Mouse (Mus musculus) kidney, postnatal 0 days (tissue): ENCODE results near the gene Mprip. TPM values are rescaled to one million over a fixed set of nuclear protein-coding genes. Genes with fewer than 3 reads are reported as not detected.

Experiments used
- ATAC-seq: fragments of 200-750 bp; cut with Nextera tagmentation; replicated peaks from 2 replicates; pipeline ENCODE4 v1.8.0; 2017; ENCODE audit warnings: low read depth, moderate number of reproducible peaks, moderate TSS enrichment, moderate library complexity; ENCODE audit not compliant: low FRiP score
- DNase-seq: peaks from one replicate; pipeline ENCODE4 v3.0.0-alpha.2; 2016; ENCODE audit warnings: low spot score
- H3K27ac ChIP-seq: fragments of 300-500 bp; sonication (generic); 2 replicates; pipeline ENCODE4 v1.5.1; 2014; ENCODE audit warnings: mild to moderate bottlenecking
- H3K27me3 ChIP-seq: fragments of 300-500 bp; sonication (generic); 2 replicates; pipeline ENCODE4 v1.6.1; 2014; ENCODE audit warnings: low read length, mixed read lengths; ENCODE audit not compliant: insufficient read depth
- H3K36me3 ChIP-seq: fragments of 300-500 bp; sonication (generic); 2 replicates; pipeline ENCODE4 v1.6.1; 2014; ENCODE audit warnings: low read length, mixed read lengths; ENCODE audit not compliant: insufficient read depth
- H3K4me1 ChIP-seq: fragments of 300-500 bp; sonication (generic); replicated peaks from 2 replicates; pipeline ENCODE4 v1.6.1; 2014; ENCODE audit warnings: antibody characterized with exemption, low read length, mixed read lengths; ENCODE audit not compliant: insufficient read depth
- H3K4me2 ChIP-seq: fragments of 300-500 bp; sonication (generic); 2 replicates; pipeline ENCODE4 v1.6.1; 2014; ENCODE audit warnings: mild to moderate bottlenecking, low read length, moderate library complexity, mixed read lengths
- H3K4me3 ChIP-seq: fragments of 300-500 bp; sonication (generic); replicated peaks from 2 replicates; pipeline ENCODE4 v1.5.1; 2014; ENCODE audit warnings: low read depth, low read length
- H3K9ac ChIP-seq: fragments of 300-500 bp; sonication (generic); 2 replicates; pipeline ENCODE4 v1.6.1; 2014; ENCODE audit warnings: low read depth, low read length
- H3K9me3 ChIP-seq: fragments of 300-500 bp; sonication (generic); replicated peaks from 2 replicates; pipeline ENCODE4 v1.6.1; 2016; ENCODE audit warnings: low read length, inconsistent platforms, mixed read lengths
- CTCF ChIP-seq: IDR thresholded peaks from 2 replicates; pipeline ENCODE4 v1.5.1; 2016; ENCODE audit warnings: antibody characterized with exemption, low read depth, mild to moderate bottlenecking, moderate library complexity
- WGBS: fragments of 180-500 bp; shearing (Covaris S2); extraction: QIAGEN DNeasy Blood & Tissue Kit; methylation state at CpG from one replicate; pipeline ENCODE4 v1.1.7; 2014; 5-methylcytosine and 5-hydroxymethylcytosine counted together
- polyA plus RNA-seq: library from polyadenylated mRNA; unstranded; fragments of >200 nt; fragmentation: Nextera tagmentation; extraction: Ambion mirVana; gene quantifications from 2 replicates; pipeline ENCODE4 v1.2.1, GENCODE M21; 2015

The Mprip gene
- polyA plus RNA-seq, 1 experiment from 2014 or later = 76.8 TPM

DNA sequence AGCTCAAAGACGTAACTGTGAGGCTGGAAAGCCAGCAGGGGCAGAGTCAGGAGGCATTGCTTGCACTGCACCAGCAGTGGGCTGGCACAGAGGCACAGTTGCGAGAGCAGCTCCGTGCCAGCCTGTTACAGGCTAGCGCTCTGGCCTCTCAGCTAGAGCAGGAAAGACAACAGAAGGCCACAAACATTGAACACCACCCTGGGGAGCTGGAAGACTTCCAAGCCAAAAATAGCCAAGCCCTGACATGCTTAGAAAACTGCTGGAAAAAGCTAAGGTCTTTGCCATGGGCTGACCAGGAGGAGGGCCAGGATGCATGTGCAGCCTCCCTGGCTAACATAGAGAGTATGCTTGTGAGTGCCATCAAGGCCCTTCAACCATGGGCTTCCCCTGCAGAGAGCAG lies 98.1 kb downstream of the Mprip start:
- Histone ChIP-seq H3K4me2 (no peak overlapping the region), H3K4me1 (no peaks in the 10 kb centered on the region), H3K36me3 (peaks cover 75% of the 10 kb centered on the region), H3K9ac (no peak overlapping the region), H3K27ac (no peak overlapping the region), H3K4me3 (no peak overlapping the region), H3K9me3 (no peaks in the 10 kb centered on the region), H3K27me3 (no peaks in the 10 kb centered on the region)
- DNase-seq (no peak), ATAC-seq (no peak)
- no peak for TF ChIP-seq CTCF
- WGBS = 72% methylated on average over 4 of the region's 4 CpGs

DNA sequence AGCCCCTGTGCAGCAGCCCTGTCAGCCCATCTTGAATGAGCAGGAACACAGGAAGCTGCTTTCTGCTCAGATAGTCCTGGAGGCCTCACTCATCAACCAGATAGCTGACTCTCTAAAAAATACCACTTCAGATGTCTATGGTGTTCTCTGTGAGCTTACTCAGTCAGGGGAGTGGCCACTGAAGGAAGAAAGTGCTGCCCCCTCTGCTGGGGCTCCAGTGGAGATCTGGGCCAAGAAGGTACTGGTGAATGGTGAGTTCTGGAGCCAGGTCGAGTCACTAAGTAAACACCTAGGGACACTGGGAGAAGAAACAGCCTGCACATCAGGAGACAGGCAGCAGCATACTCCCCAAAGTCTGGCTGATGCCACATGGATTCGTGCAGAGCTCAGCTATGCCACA lies 98.5 kb downstream of the Mprip start:
- H3K9me3 ChIP-seq = no peaks in the 10 kb centered on the region
- no peak overlapping the region for H3K4me2 ChIP-seq
- ATAC-seq = no peak
- TF ChIP-seq CTCF = no peak
- no peak for DNase-seq
- H3K36me3 ChIP-seq = peaks cover 77% of the 10 kb centered on the region
- H3K4me3 ChIP-seq = no peak overlapping the region
- WGBS = 76% methylated on average over 2 of the region's 2 CpGs
- H3K27me3 ChIP-seq = no peaks in the 10 kb centered on the region
- H3K9ac ChIP-seq = no peak overlapping the region
- H3K4me1 ChIP-seq = no peaks in the 10 kb centered on the region
- no peak overlapping the region for H3K27ac ChIP-seq

DNA sequence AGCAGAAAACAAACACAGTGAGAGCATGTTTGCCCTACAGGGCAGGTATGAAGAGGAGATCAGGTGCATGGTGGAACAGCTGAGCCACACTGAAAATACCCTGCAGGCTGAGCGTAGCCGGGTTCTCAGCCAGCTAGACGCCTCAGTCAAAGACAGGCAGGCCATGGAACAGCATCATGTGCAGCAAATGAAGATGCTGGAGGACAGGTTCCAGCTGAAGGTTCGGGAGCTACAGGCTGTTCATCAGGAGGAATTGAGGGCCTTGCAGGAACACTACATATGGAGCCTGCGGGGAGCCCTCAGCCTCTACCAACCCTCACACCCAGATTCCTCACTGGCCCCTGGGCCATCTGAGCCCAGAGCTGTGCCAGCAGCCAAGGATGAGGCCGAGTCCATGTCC lies 99.7 kb downstream of the Mprip start:
- WGBS = 97% methylated on average over 6 of the region's 6 CpGs
- no peaks in the 10 kb centered on the region for H3K27me3 ChIP-seq
- H3K27ac ChIP-seq = no peak overlapping the region
- no peaks in the 10 kb centered on the region for H3K9me3 ChIP-seq
- H3K4me1 ChIP-seq = no peaks in the 10 kb centered on the region
- TF ChIP-seq CTCF = no peak
- DNase-seq (no peak), ATAC-seq (no peak)
- H3K9ac ChIP-seq = no peak overlapping the region
- peaks cover 76% of the 10 kb centered on the region for H3K36me3 ChIP-seq
- H3K4me2 ChIP-seq = no peak overlapping the region
- no peak overlapping the region for H3K4me3 ChIP-seq

DNA sequence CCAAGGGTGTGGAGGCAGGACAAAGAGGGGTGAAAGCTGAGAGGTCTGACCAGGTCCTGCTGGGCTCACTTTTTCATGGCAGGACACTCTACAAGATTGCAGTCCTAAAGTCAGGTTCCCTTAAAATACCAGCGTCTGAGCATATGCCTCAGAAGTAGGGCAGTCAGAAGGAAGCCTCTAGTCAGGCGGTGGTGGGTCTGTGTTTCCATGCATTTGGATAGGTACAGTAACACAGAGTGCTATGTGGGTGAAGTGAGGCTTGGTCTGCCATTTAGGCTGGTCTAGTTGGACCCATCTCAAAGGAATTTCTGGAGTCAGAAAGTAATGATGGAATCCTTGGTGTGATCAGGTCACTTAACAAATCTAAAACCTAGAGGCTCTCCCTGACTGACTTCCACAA lies 108.2 kb downstream of the Mprip start:
- H3K9ac ChIP-seq = no peak overlapping the region
- H3K4me2 ChIP-seq = no peak overlapping the region
- no peaks in the 10 kb centered on the region for H3K27me3 ChIP-seq
- no peaks in the 10 kb centered on the region for H3K4me1 ChIP-seq
- H3K36me3 ChIP-seq = peaks cover 83% of the 10 kb centered on the region
- no peak overlapping the region for H3K4me3 ChIP-seq
- ATAC-seq = no peak
- 74% methylated on average over 2 of the region's 2 CpGs for WGBS
- no peak for DNase-seq
- no peak for TF ChIP-seq CTCF
- H3K9me3 ChIP-seq = no peaks in the 10 kb centered on the region
- no peak overlapping the region for H3K27ac ChIP-seq

DNA sequence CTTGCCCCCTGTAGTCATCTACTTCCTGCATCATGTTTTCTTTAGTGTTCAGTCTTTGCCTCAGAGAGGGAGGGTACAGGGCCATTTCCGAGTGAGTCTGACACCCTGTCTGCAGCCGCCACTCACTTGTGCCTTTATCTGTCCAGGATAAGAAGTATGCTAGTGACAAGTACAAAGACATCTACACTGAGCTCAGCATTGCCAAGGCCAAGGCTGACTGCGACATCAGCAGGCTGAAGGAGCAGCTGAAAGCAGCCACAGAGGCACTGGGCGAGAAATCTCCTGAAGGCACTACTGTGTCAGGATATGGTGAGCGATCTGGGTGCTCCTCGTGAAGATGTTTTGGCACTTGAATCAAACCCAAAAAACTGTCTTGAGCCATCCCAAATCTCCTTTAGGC lies 108.6 kb downstream of the Mprip start:
- no peak overlapping the region for H3K9ac ChIP-seq
- WGBS = 88% methylated on average over 6 of the region's 6 CpGs
- H3K36me3 ChIP-seq = peaks cover 83% of the 10 kb centered on the region
- H3K27ac ChIP-seq = no peak overlapping the region
- H3K4me3 ChIP-seq = no peak overlapping the region
- H3K9me3 ChIP-seq = no peaks in the 10 kb centered on the region
- H3K4me1 ChIP-seq = no peaks in the 10 kb centered on the region
- no peaks in the 10 kb centered on the region for H3K27me3 ChIP-seq
- DNase-seq (no peak), ATAC-seq (no peak)
- TF ChIP-seq CTCF = no peak
- no peak overlapping the region for H3K4me2 ChIP-seq

DNA sequence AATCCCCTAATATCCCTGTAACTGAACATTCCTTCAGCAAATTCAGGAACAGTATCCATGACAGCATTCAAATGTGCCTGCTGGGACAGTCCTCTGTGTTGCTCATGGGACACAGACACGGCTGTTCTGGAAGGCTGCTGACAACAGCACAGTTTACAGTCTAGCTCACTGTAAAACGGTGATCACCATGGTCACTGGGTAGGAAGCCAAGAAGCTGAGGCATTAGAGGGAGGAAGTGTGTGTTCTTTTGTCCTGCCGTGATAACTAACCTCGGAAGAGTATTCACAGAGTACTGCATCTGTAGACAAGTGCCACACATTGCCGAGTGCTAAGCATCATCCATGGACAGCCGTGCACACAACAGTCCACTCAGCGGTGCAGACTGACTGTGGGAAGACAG lies 109.6 kb downstream of the Mprip start:
- Histone ChIP-seq H3K27me3 (no peaks in the 10 kb centered on the region), H3K4me3 (no peak overlapping the region), H3K36me3 (peaks cover 79% of the 10 kb centered on the region), H3K4me2 (no peak overlapping the region), H3K4me1 (no peaks in the 10 kb centered on the region), H3K27ac (no peak overlapping the region), H3K9me3 (no peaks in the 10 kb centered on the region), H3K9ac (no peak overlapping the region)
- 93% methylated on average over 7 of the region's 7 CpGs for WGBS
- DNase-seq (no peak), ATAC-seq (no peak)
- no peak for TF ChIP-seq CTCF

DNA sequence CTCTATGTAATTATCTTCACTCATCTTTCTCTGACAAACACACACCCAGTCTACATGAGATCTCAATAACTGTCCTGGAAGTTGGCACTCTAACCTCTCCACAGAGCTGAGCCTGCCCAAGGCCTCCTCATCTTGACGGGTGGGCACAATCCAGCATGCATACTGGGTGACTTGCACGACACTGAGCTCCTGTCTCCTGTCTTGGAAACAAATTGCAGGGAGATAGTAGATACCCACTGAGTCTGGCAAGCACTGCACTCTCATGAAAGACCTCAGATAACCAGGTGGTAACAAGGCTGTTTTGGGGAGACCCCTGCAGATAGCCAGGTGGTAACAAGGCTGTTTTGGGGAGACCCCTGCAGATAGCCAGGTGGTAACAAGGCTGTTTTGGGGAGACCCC lies 111.2 kb downstream of the Mprip start:
- H3K9me3 ChIP-seq = no peaks in the 10 kb centered on the region
- H3K4me3 ChIP-seq = no peak overlapping the region
- H3K4me2 ChIP-seq = no peak overlapping the region
- H3K27me3 ChIP-seq = no peaks in the 10 kb centered on the region
- TF ChIP-seq CTCF = no peak
- no peaks in the 10 kb centered on the region for H3K4me1 ChIP-seq
- H3K27ac ChIP-seq = no peak overlapping the region
- H3K36me3 ChIP-seq = peaks cover 82% of the 10 kb centered on the region
- ATAC-seq (no peak), DNase-seq (no peak)
- no peak overlapping the region for H3K9ac ChIP-seq
- WGBS = 91% methylated on average over 2 of the region's 2 CpGs
